Mouse (Mus musculus): ENCODE data around the gene Idh3b. TPM values are rescaled to one million over a fixed set of nuclear protein-coding genes. Genes with fewer than 3 reads are reported as not detected.

The Idh3b gene
- polyA plus RNA-seq (2014; fragmentation: Illumina TruSeq; extraction: RNeasy Lipid Tissue Mini Kit (QIAGEN cat#74804); ENCODE audit: low read depth, low replicate concordance), result 137 TPM

DNA sequence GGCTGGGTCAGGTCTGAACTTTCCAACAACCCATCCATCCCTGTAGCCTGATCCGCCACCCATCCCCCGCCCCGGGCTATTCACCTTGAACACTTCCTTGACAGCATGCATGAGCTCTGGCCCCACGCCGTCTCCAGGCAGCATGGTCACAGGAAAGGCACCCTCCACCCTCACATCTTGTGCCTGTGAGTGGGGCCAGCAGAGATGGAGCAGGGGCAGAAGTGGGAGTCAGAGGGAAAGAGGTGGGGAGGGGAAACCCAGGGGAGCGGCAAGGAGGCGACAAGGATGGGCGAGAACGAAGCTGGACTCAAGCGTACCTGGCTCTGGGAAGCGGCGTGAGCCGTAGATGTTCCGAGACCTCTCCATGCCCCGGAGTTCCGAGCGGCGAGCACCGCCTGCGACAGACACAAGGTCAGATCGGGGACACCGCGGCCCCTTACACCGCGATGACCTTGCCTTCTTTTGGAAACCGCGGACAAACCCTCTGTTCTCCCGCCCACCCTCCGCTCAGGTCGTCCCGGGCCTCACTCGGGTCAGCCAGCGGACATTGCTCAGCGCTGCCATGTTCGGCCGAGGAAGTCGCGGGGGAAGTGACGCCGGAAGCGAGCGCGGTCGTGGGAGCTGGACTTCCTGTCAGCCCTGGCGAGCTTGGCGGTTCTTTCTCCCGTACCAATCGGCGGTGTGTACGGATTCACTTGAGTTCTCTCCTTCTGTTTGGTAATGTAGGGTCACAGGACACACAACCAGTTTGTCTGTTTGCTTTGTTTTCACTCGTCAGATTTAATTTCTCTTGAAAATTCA, at the start of gene Idh3b:
Gene Idh3b (minus strand): TSS at position 694 of the 801 bp plus-strand sequence.

DNA sequence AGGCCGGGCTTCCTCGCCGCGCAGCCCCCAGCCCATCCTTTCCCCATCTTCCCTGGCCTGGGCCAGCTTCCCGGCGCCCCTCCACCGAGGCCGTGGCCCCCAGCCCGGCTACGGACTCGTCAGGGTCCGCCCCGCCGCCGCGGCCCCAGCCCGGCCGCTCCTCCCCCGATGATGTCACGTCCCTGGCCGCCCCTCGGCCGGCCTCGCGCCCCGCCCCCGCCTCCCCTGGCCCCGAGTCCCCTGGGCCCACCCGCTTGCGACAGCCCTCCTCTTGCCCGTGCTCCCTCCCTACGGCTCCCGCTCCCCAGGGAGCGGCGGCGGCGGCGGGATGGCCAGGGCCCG, 10.6 kb upstream of the Idh3b start, which contains the start of gene Ebf4:
Gene Ebf4 (plus strand): TSS at position 234 of the 342 bp plus-strand sequence.

GRCm38 (mm10) chr2:130274149-130274861, 10.0 kb downstream of the Idh3b start, which contains the start of gene Nop56:
TSS of gene Nop56 (plus strand) at chr2:130274430.

Other genes with a start within 250 kb of the Idh3b start
- not detected for gene Tgm6, start 172.1 kb downstream of the Idh3b start, polyA plus RNA-seq (2014; fragmentation: Illumina TruSeq; extraction: RNeasy Lipid Tissue Mini Kit (QIAGEN cat#74804); ENCODE audit: low read depth, low replicate concordance)
- 137 TPM for gene Snrpb, start 105.1 kb downstream of the Idh3b start, polyA plus RNA-seq (2014; fragmentation: Illumina TruSeq; extraction: RNeasy Lipid Tissue Mini Kit (QIAGEN cat#74804); ENCODE audit: low read depth, low replicate concordance)
- not detected for gene Tmc2, start 89.4 kb downstream of the Idh3b start, polyA plus RNA-seq (2014; fragmentation: Illumina TruSeq; extraction: RNeasy Lipid Tissue Mini Kit (QIAGEN cat#74804); ENCODE audit: low read depth, low replicate concordance)
- 64.9 TPM for gene Nop56, start 10.1 kb downstream of the Idh3b start, polyA plus RNA-seq (2014; fragmentation: Illumina TruSeq; extraction: RNeasy Lipid Tissue Mini Kit (QIAGEN cat#74804); ENCODE audit: low read depth, low replicate concordance)
- 2.3 TPM for gene Ebf4, start 10.6 kb upstream of the Idh3b start, polyA plus RNA-seq (2014; fragmentation: Illumina TruSeq; extraction: RNeasy Lipid Tissue Mini Kit (QIAGEN cat#74804); ENCODE audit: low read depth, low replicate concordance)
- gene Cpxm1, start 113.0 kb upstream of the Idh3b start, polyA plus RNA-seq (2014; fragmentation: Illumina TruSeq; extraction: RNeasy Lipid Tissue Mini Kit (QIAGEN cat#74804); ENCODE audit: low read depth, low replicate concordance), result 46.6 TPM
- not detected for gene Gm28372, start 120.7 kb upstream of the Idh3b start, polyA plus RNA-seq (2014; fragmentation: Illumina TruSeq; extraction: RNeasy Lipid Tissue Mini Kit (QIAGEN cat#74804); ENCODE audit: low read depth, low replicate concordance)
- gene 1700020A23Rik, start 120.7 kb upstream of the Idh3b start, polyA plus RNA-seq (2014; fragmentation: Illumina TruSeq; extraction: RNeasy Lipid Tissue Mini Kit (QIAGEN cat#74804); ENCODE audit: low read depth, low replicate concordance), result 2.7 TPM
- gene Tmem239, start 121.9 kb upstream of the Idh3b start, polyA plus RNA-seq (2014; fragmentation: Illumina TruSeq; extraction: RNeasy Lipid Tissue Mini Kit (QIAGEN cat#74804); ENCODE audit: low read depth, low replicate concordance), result 3.5 TPM
- gene Vps16, start 139.8 kb upstream of the Idh3b start, polyA plus RNA-seq (2014; fragmentation: Illumina TruSeq; extraction: RNeasy Lipid Tissue Mini Kit (QIAGEN cat#74804); ENCODE audit: low read depth, low replicate concordance), result 44.2 TPM
- 15.7 TPM for gene Pced1a, start 140.2 kb upstream of the Idh3b start, polyA plus RNA-seq (2014; fragmentation: Illumina TruSeq; extraction: RNeasy Lipid Tissue Mini Kit (QIAGEN cat#74804); ENCODE audit: low read depth, low replicate concordance)
- gene Ptpra, start 165.7 kb upstream of the Idh3b start, polyA plus RNA-seq (2014; fragmentation: Illumina TruSeq; extraction: RNeasy Lipid Tissue Mini Kit (QIAGEN cat#74804); ENCODE audit: low read depth, low replicate concordance), result 78.3 TPM